1 mouse cellular context compared by ENCODE assay signal in genomic region chr5:136191870-136192269, GRCm38 (mm10).
TF ChIP-seq lines count a peak whose summit lies in the region.

No protein-coding gene starts in this region.

TF ChIP-seq in MEL, 35 proteins besides CTCF, POLR2A, EP300 and RAD21:
- TF ChIP-seq ZMIZ1 (IDR thresholded peaks at IDR 0.05; ENCODE audit: low read depth, low read length) = no peak
- no peak for TF ChIP-seq SIN3A (IDR thresholded peaks at IDR 0.05; ENCODE audit: low read length)
TF ChIP-seq in MEL: peak in this region for 0.
